Mouse (Mus musculus): ENCODE measurements around the gene Ptprd. TPM values are rescaled to one million over a fixed set of nuclear protein-coding genes. Genes with fewer than 3 reads are reported as not detected.

The Ptprd gene
- total RNA-seq, 1 experiment = 1.3 TPM

DNA sequence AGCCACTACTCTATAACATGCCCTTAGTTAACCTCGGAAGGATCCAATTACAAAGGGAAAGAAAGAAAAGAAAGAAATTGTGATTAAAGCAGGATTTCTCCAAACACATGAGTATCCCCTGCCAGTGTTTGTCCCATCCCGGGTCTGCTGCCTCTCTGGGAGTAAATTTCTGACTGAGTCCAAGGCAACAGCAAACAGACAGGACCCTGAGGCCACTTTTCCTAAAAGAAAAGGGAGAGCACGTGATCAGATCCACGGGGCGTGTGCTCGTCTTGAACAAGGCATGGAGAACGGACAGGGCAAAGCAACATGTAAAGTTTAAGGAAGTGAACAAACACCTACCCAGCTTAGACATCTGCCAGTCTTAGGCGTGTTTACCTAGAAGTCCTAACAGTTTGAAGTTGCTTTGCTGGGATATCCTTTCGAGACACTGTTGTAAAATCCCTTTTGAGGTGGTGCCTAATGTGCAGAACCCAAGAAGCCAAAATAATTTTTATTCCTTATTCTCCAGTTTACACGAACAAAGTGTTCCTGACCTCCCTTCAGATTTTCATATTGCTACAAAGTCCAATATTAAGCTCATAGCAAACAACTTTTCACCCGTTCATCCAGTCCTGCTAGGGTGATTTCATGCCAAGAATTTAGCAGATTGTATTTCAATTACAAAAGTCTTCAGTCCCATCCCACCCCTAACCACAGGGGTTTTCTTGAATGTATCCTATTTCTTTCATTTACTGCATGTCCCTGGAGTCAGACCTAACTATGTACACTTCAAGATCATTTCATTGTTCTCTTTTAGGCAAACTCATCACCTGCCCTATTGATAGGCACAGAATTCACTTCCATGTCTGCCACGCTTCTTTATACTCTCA is 1921.9 kb downstream of the Ptprd start:
- no peak for DNase-seq (ENCODE audit: low read depth, low spot score)

DNA sequence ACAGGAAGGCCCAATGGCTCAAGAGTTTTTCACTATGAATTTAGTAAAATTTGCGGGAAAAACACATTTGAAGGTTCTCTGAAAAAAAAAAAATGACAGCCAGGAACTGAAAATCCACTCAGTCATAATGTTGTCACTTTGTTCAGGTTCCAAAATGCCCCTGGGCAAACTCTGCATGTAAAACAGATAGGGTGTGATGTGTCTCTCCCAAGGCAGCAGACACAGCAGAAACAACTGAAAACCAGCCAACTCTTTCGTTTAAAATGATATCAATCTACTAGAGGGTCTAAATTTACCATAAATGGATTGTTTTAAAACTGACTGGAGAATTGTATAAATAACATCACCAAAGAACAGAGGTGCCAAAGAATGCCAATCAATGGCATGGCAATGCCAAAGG is 1925.7 kb downstream of the Ptprd start:
- TF ChIP-seq CHD2 (IDR thresholded peaks at IDR 0.05; ENCODE audit: low read depth, low read length) = no peak
- TF ChIP-seq ZC3H11A (IDR thresholded peaks at IDR 0.05; ENCODE audit: borderline replicate concordance, low read depth, low read length) = no peak
- TF ChIP-seq MAFK (IDR thresholded peaks at IDR 0.05; ENCODE audit: insufficient read depth, low read depth, low read length) = no peak
- no peak for TF ChIP-seq ZNF384 (IDR thresholded peaks at IDR 0.05; ENCODE audit: low read depth, low read length)
- no peak for TF ChIP-seq HCFC1 (IDR thresholded peaks at IDR 0.05; ENCODE audit: borderline replicate concordance, insufficient read depth, low read length)
- Histone ChIP-seq H3K27ac (ENCODE audit: insufficient read depth, low read depth, low read length, poor library complexity, severe bottlenecking) (no peak overlapping the region), H3K4me3 (ENCODE audit: insufficient read depth in 1 of 2, low read depth in 1 of 2, low read length in 2 of 2, poor library complexity in 1 of 2, severe bottlenecking in 1 of 2) (no peak overlapping the region), H3K9ac (ENCODE audit: insufficient read depth, low read depth, low read length, poor library complexity, severe bottlenecking) (no peak overlapping the region), H3K4me1 (ENCODE audit: control insufficient read depth in 2 of 2, insufficient read depth in 2 of 2, low read length in 2 of 2, poor library complexity in 1 of 2) (no peaks in the 10 kb centered on the region), H3K9me3 (ENCODE audit: control insufficient read depth, insufficient read depth, low read depth, low read length) (no peaks in the 10 kb centered on the region), H3K36me3 (ENCODE audit: control insufficient read depth, insufficient read depth, low read length, poor library complexity, severe bottlenecking) (no peaks in the 10 kb centered on the region)
- in situ Hi-C loops (cut with MboI; ENCODE audit: low sequenced_read_pairs in 2 of 2, unreplicated experiment in 2 of 2) = no loop called here
- no peak for DNase-seq (ENCODE audit: low read depth, low spot score)

More for the DNA sequence above, 1921.9 kb downstream of the Ptprd start:
- Histone ChIP-seq H3K36me3 (ENCODE audit: control insufficient read depth, insufficient read depth, low read length, poor library complexity, severe bottlenecking) (no peaks in the 10 kb centered on the region), H3K4me1 (ENCODE audit: control insufficient read depth in 2 of 2, insufficient read depth in 2 of 2, low read length in 2 of 2, poor library complexity in 1 of 2) (no peaks in the 10 kb centered on the region), H3K27ac (ENCODE audit: insufficient read depth, low read depth, low read length, poor library complexity, severe bottlenecking) (no peak overlapping the region), H3K9me3 (ENCODE audit: control insufficient read depth, insufficient read depth, low read depth, low read length) (no peaks in the 10 kb centered on the region), H3K9ac (ENCODE audit: insufficient read depth, low read depth, low read length, poor library complexity, severe bottlenecking) (no peak overlapping the region), H3K4me3 (ENCODE audit: insufficient read depth in 1 of 2, low read depth in 1 of 2, low read length in 2 of 2, poor library complexity in 1 of 2, severe bottlenecking in 1 of 2) (no peak overlapping the region)
- in situ Hi-C loops (cut with MboI; ENCODE audit: low sequenced_read_pairs in 2 of 2, unreplicated experiment in 2 of 2) = no loop called here
- TF ChIP-seq HCFC1 (IDR thresholded peaks at IDR 0.05; ENCODE audit: borderline replicate concordance, insufficient read depth, low read length) (no peak), CHD2 (IDR thresholded peaks at IDR 0.05; ENCODE audit: low read depth, low read length) (no peak), ZNF384 (IDR thresholded peaks at IDR 0.05; ENCODE audit: low read depth, low read length) (no peak), ZC3H11A (IDR thresholded peaks at IDR 0.05; ENCODE audit: borderline replicate concordance, low read depth, low read length) (no peak), MAFK (IDR thresholded peaks at IDR 0.05; ENCODE audit: insufficient read depth, low read depth, low read length) (no peak)

DNA sequence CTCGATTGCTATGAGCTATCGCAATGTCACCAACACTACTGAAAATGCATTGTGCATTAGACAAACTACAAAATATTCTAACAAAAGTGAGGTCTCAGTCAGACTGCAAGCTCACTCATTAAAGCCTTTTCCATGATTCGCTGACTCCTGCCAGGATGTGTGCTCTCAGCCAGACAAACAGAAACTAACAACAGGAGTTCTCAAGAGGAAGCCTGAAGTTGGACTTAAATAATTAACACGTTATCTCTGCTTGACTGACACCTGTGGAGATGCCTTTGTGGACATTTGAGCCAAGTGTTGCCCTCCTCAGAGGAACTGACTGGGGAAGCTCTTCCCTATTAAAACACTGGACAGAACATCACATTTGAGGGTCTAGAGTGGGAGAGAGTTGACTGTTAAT is 1928.9 kb downstream of the Ptprd start:
- Histone ChIP-seq H3K4me1 (ENCODE audit: control insufficient read depth in 2 of 2, insufficient read depth in 2 of 2, low read length in 2 of 2, poor library complexity in 1 of 2) (no peaks in the 10 kb centered on the region), H3K4me3 (ENCODE audit: insufficient read depth in 1 of 2, low read depth in 1 of 2, low read length in 2 of 2, poor library complexity in 1 of 2, severe bottlenecking in 1 of 2) (no peak overlapping the region), H3K36me3 (ENCODE audit: control insufficient read depth, insufficient read depth, low read length, poor library complexity, severe bottlenecking) (no peaks in the 10 kb centered on the region), H3K9me3 (ENCODE audit: control insufficient read depth, insufficient read depth, low read depth, low read length) (no peaks in the 10 kb centered on the region), H3K9ac (ENCODE audit: insufficient read depth, low read depth, low read length, poor library complexity, severe bottlenecking) (no peak overlapping the region), H3K27ac (ENCODE audit: insufficient read depth, low read depth, low read length, poor library complexity, severe bottlenecking) (no peak overlapping the region)
- DNase-seq (ENCODE audit: low read depth, low spot score) = no peak
- in situ Hi-C loops (cut with MboI; ENCODE audit: low sequenced_read_pairs in 2 of 2, unreplicated experiment in 2 of 2) = no loop called here
- TF ChIP-seq ZC3H11A (IDR thresholded peaks at IDR 0.05; ENCODE audit: borderline replicate concordance, low read depth, low read length) = no peak
- TF ChIP-seq ZNF384 (IDR thresholded peaks at IDR 0.05; ENCODE audit: low read depth, low read length) = no peak
- TF ChIP-seq HCFC1 (IDR thresholded peaks at IDR 0.05; ENCODE audit: borderline replicate concordance, insufficient read depth, low read length) = no peak
- no peak for TF ChIP-seq CHD2 (IDR thresholded peaks at IDR 0.05; ENCODE audit: low read depth, low read length)
- TF ChIP-seq MAFK (IDR thresholded peaks at IDR 0.05; ENCODE audit: insufficient read depth, low read depth, low read length) = no peak

DNA sequence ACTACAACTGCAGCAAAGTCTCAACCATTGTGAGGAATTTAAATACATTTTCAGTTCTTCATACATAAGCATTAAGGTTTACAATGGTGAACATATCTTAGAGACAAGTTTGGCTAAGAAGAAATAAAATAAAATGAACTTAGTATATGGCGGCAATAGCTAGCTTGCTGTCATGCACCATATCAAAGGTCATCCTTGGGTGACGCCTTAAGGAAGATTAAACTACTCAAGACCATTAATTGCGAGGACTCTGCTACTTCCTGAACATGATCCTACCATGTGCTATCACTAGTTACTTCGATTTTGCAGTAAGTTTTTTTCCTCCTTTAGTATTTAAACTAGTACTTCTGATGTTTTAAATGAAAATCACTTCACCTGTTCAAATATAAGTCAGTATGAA is 1949.0 kb downstream of the Ptprd start:
- TF ChIP-seq MAFK (IDR thresholded peaks at IDR 0.05; ENCODE audit: insufficient read depth, low read depth, low read length) = no peak
- TF ChIP-seq CHD2 (IDR thresholded peaks at IDR 0.05; ENCODE audit: low read depth, low read length) = no peak
- TF ChIP-seq ZC3H11A (IDR thresholded peaks at IDR 0.05; ENCODE audit: borderline replicate concordance, low read depth, low read length) = no peak
- TF ChIP-seq HCFC1 (IDR thresholded peaks at IDR 0.05; ENCODE audit: borderline replicate concordance, insufficient read depth, low read length) = no peak
- TF ChIP-seq ZNF384 (IDR thresholded peaks at IDR 0.05; ENCODE audit: low read depth, low read length) = no peak
- no peaks in the 10 kb centered on the region for H3K9me3 ChIP-seq (ENCODE audit: control insufficient read depth, insufficient read depth, low read depth, low read length)
- no peaks in the 10 kb centered on the region for H3K36me3 ChIP-seq (ENCODE audit: control insufficient read depth, insufficient read depth, low read length, poor library complexity, severe bottlenecking)
- no peaks in the 10 kb centered on the region for H3K4me1 ChIP-seq (ENCODE audit: control insufficient read depth in 2 of 2, insufficient read depth in 2 of 2, low read length in 2 of 2, poor library complexity in 1 of 2)
- H3K9ac ChIP-seq (ENCODE audit: insufficient read depth, low read depth, low read length, poor library complexity, severe bottlenecking) = no peak overlapping the region
- H3K27ac ChIP-seq (ENCODE audit: insufficient read depth, low read depth, low read length, poor library complexity, severe bottlenecking) = no peak overlapping the region
- in situ Hi-C loops (cut with MboI; ENCODE audit: low sequenced_read_pairs in 2 of 2, unreplicated experiment in 2 of 2) = no loop called here
- H3K4me3 ChIP-seq (ENCODE audit: insufficient read depth in 1 of 2, low read depth in 1 of 2, low read length in 2 of 2, poor library complexity in 1 of 2, severe bottlenecking in 1 of 2) = no peak overlapping the region
- DNase-seq (ENCODE audit: low read depth, low spot score) = no peak
